Mouse (Mus musculus) CD4-positive, CD25-positive, alpha-beta regulatory T cell, adult 9 weeks (primary cell): ENCODE data around the gene Pkd1l3. TPM values are rescaled to one million over a fixed set of nuclear protein-coding genes. Genes with fewer than 3 reads are reported as not detected.

Experiments
- polyA plus RNA-seq: library from polyadenylated mRNA; unstranded; fragments of 100-300 nt; shearing (Covaris generic); gene quantifications from one replicate; pipeline ENCODE4 v1.2.1, GENCODE M21; 2017

Pkd1l3 gene
- polyA plus RNA-seq, result 2.1 TPM

GRCm38 (mm10) chr8:109614243-109615210 is at the start of gene Pkd1l3:
Gene Pkd1l3 (plus strand): TSS chr8:109614517.

DNA sequence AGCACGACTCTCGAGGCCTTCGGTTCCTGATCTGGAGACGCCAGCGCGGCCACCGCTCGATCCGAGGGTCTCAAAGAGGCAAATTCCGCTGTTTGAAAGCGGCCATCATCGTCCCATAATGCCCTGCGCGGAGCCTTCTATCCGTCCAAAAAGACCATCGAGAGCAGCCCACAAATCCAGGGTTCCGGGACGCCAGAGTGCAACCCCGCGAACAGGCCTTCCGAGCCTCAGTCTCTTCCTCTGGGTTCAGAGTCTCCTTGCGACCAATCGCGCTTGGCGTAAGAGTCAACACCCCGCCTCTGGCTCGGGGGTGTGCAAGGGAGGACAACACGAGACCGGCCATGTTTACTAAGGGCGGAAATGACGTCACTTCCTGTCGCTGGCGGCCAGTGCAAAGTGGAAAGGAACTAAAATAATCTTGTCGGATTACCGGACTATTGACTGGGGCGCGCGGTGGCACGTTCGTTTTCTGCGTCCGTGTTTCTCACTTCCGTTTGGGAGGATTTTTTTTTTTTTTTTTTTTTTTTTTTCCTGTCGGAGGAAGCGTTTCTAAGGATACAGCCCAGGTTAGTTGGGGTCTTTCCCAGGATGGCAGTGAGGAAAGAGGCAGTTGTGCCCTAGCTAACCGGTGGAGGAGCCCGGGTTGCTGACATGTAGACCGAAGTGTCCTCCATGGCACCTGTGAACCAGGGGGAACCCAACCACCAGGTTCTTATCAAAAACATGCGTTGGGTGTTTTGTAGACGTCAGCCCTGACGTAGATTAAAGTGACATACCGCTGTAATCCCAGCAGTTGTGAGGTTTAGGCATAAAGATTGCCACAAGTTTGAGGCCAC is 48.6 kb upstream of the Pkd1l3 start, which contains the start of the genes Dhx38 and Txnl4b:
TSS of gene Dhx38 (minus strand) at position 364 of the 836 bp plus-strand sequence.
TSS of gene Txnl4b (plus strand) at position 395 of the 836 bp plus-strand sequence.

DNA sequence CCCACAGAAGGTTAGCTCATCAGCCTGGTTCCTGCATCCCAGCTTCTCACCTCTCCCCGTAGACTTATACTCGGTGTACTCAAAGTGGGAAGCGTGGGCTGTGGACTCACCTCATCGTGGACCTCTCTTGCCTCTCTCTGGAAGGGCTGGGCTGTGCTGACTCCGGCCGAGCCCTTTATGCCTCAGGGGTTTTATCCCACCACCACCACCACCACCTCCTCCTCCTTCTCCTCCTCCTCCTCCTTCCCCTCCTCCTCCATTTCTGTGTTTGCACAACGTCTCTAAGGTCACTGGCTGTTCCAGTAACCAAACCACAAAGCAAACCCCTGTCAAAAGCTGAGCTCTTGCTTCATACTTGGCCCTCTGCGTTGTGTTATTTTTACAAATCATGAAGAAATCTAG is 35.4 kb upstream of the Pkd1l3 start, which contains the start of gene Hp:
TSS of gene Hp (minus strand) at position 273 of the 402 bp plus-strand sequence.

DNA sequence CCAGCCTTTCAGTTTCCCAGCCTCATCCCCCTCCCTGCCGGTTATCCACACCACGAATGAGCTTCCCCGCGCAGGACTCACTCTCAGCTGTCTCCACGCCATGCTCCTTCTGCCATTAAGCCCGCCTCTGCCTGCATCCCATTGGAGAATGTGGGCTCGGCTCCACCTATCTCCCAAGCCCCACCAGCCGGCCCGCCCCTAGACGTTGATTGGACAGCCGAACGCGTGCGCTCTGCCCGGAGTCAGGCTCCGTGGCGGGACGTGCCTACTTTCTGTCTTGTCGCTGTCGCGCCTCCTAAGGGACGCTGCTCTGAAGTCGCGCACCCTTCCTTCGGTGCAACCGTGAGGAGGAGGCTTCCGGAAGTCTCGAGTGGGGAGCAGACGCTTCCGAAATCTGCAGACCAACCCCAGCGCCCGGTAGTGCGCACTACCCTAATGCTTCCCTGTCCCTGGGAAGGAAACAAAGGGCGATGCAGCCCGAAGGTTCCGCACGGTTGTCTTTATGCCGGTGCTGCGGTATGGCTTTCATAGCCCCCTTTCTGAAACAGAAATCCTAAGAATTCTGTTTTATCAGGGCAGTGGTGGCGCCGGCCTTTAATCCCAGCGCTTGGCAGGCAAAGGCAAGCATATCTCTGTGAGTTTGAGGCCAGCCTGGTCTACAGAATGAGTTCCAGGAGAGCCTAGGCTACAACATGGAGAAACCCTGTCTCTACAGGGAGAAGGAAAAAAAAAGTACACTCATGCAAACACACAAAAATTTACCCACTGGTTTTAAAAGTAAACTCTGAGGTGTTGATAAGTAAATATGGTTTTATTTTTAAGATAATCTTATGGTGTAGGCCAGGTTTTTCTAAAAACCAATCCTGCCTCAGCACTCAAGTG is 5.8 kb upstream of the Pkd1l3 start, which contains the start of gene Dhodh:
TSS of gene Dhodh (minus strand) at position 403 of the 882 bp plus-strand sequence.

GRCm38 (mm10) chr8:109693146-109693900 is 79.0 kb downstream of the Pkd1l3 start, which contains the start of gene Ist1:
Gene Ist1 (minus strand): TSS chr8:109693260.

GRCm38 (mm10) chr8:109705320-109706075 is 91.2 kb downstream of the Pkd1l3 start, which contains the start of gene Zfp821:
Gene Zfp821 (plus strand): TSS chr8:109705546.

Other genes starting within 250 kb of the Pkd1l3 start
- gene Pmfbp1, start 120.5 kb upstream of the Pkd1l3 start, polyA plus RNA-seq, result not detected
- gene Dhx38, start 48.7 kb upstream of the Pkd1l3 start, polyA plus RNA-seq, result 36.1 TPM
- 8.5 TPM for gene Txnl4b, start 48.6 kb upstream of the Pkd1l3 start, polyA plus RNA-seq
- 0.30 TPM for gene Hp, start 35.3 kb upstream of the Pkd1l3 start, polyA plus RNA-seq
- 44.1 TPM for gene Dhodh, start 5.8 kb upstream of the Pkd1l3 start, polyA plus RNA-seq
- 163 TPM for gene Ist1, start 78.7 kb downstream of the Pkd1l3 start, polyA plus RNA-seq
- gene Zfp821, start 91.0 kb downstream of the Pkd1l3 start, polyA plus RNA-seq, result 3.8 TPM
- gene Atxn1l, start 123.2 kb downstream of the Pkd1l3 start, polyA plus RNA-seq, result 1.4 TPM
- gene Ap1g1, start 164.0 kb downstream of the Pkd1l3 start, polyA plus RNA-seq, result 60.7 TPM